Mouse (Mus musculus) kidney, postnatal 14 days (tissue): ENCODE results near the gene Cyba.

Experiments
- DNase-seq: peaks from one replicate; pipeline ENCODE4 v3.0.0; 2022; ENCODE audit warnings: mixed read lengths

Cyba gene

DNA sequence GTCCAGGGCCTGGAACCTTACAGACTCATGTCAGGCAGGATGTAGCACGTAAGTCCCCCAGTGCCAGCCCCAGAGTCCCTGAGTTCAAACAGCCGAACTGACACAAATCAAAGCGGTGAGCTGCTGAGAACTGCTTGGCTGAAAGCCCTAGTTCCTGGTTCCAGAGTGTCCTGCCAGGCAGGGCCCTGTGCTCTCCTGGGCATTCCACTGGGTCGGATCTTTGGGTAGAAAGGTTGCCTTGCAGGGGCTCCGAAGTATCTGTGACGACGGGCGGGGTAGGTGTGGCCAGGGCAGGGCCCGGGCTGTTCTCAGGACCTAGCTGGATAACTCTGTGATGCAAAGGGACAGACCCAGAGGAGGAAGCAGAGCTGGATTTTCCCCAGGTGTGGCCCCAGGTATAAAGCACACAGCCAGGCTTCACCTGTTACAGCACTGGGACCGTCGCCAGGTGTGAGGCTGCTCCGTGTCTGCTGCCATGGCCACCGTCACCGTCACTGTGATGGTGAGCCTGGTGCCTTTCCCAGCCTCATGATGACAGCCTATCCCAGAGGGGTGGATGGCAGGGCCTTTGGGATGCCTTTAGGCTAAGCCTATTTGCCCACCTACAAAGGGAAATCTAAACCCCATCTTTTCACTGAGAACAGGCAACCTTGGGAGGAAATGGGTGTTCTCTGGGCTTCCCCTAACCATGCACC lies 11.2 kb downstream of the Cyba start, which contains the start of gene Il17c:
TSS of gene Il17c (plus strand) at position 645 of the 695 bp plus-strand sequence.
- DNase-seq, result no peak

DNA sequence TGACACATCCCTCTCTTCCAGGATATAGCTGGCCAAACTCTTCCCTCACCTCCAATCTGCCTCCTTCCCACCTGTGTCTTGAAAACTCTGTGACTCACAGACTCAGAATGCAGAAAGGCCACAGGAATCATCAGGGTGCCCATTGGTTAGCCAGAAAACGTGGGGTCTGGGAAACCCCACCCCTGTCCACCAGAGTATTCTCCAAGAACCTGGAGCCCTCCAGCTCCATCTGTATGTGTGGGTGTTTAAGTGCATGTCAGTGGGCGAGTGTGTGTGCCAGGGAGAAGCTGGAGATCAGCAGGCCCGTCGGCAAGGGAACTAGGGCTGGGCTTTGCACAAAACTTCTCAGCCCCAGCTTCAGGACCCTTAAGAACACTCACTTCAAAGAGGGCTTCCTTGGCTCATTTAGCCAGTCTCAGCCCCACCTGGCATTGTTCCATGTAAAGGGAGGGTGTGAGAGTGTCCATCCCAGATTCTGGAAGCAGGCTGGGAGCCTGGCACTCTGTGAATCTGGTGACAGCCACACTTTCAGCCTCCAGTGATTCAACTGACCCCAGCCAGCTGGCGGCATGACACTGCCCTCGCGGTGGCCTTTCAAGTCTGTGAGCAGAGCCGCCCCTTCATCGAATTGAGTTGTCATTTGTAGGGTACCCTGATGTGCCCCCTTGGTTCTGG lies 12.7 kb downstream of the Cyba start:
- no peak for DNase-seq

DNA sequence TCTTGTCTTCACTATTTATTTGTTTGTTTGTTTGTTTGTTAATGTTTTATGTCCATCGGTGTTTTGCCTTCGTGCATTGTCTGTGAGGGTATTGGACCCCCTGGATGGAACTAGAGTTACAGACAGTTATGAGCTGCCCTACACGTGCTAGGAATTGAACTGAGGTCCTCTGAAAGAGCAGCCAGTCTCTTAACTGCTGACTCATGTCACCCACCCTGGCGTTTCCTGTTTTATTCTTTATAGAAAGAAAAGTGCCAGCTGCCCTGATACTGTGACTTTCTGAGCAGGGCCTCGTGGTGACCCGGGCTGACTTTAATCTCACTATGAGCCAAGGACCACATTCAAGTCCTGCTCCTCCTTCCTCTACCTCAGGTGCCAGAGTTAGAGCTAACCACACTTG lies 17.2 kb downstream of the Cyba start:
- no peak for DNase-seq

DNA sequence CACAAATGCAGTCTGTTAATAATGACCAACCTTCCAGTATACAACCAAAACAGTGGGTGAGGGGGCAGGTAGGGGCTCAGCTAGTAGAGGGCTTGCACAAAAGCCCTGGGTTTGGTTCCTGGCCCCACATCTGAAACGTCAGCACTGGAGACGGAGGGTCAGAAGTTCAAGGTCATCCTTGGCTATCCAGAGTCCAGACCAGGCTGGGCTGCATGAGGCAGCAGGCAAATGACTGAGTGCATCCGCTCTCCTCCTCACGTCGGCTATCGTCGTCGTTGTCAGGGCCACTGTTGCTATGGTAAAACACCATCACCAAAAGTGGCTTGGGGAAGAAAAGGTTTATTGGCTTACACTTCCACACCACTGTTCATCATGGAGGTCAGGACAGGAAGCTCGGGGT lies 18.4 kb downstream of the Cyba start:
- DNase-seq, result no peak

DNA sequence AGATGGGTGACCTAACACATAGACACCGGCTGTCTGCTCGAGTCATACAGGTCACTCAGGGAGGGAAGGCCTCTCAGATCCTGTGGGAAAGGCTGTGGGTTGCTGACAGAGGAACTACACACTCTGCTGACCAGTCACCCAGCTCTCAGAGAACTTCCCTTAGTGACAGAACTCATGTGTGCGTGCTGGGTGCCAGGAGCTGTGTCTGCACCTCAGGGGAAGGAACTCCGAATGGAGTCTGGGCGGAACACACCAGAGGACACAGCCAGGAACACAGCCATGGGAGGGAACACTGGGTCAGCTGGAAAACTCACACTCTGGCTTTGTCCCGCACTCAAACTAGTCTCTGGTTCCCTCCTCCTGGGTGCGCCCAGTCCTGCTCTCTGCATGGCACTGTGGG lies 25.1 kb downstream of the Cyba start:
- DNase-seq, result no peak

DNA sequence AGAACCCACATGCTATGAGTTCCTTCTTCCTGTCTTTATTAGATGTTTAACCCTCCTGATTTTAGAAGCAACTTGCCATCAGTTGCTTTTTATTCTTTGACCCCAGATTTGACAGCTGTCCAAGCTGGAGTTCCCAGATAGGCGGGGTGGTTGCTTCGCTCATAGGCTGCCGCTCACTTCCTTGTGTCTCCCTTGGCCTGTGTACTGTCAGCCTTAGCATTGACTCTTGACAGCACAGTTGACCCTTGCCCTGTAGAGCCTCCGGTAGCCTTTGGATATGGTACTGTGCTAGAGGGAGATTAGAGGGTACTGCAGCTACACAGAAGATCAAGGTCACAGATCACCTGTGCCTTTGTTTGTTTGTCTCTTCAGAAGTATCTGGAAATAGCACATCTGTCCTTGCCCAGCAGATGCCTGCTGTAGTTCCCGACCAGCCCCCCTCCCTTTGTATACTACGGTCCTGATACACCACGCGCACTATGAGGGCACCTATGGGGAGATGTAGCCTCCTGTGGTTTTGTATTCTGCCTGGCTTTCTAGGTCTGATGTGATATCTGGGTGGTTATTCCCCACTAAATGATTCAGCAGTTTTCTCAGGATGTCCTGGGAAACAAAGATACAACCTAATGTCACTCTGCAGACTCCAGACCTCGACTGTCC lies 27.5 kb downstream of the Cyba start:
- DNase-seq, result peak; percentile 61

DNA sequence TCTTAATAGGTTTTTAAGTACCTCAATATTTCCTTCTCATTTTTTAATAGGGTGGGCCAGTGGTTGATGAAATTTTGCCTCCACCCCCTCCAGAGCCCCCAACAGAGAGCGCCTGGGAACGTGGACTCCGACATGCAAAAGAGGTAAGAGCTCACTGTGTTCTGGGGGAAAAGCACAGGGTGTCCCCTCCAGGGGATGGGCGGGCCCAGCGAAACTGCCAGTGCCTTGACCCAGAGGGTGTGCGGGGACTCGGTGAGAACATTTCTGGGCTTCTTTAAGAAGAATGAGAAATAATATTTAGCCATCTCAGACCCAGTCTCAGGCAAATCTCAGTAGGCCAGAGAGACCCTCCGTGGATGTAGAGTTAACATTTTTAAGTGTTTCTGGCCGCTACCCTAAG lies 34.5 kb downstream of the Cyba start:
- DNase-seq, result no peak

DNA sequence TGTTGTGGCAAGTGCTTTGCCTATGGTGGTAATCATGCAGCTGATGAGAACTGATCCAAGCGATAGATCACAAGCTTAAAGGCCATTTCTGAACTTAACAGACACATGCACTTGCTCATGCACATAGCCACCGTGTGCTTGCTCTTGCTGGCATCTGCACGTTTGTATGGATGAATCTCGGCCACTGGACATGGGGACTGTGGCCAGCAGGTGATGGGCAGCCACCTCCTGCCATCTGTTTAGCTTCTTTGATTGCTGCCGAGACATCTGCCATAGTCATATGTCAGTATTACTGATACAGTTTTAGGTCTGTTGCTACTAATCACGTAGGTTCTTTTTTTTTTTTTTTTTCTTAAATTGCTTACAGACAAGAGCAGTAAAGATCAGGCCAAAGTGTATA lies 37.4 kb downstream of the Cyba start:
- DNase-seq, result no peak

DNA sequence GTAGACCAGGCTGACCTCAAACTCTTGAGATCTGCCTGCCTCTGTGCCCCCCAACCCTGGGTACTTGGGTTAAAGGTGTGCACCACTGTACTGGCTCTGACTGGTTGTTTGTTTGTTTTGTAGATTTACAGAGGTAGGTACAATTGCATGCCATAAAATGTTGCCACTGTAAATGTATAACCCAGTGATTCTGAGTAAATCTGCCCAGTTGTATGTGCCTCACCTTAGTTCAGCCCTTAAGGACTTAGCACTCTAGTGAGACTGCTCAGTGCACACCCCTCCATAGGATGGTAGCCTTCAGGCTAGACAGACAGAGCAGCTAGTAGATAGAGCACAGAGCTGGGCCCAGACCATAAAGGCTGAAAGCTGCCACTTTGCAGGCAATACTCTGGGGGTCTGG lies 39.0 kb downstream of the Cyba start:
- DNase-seq, result no peak

DNA sequence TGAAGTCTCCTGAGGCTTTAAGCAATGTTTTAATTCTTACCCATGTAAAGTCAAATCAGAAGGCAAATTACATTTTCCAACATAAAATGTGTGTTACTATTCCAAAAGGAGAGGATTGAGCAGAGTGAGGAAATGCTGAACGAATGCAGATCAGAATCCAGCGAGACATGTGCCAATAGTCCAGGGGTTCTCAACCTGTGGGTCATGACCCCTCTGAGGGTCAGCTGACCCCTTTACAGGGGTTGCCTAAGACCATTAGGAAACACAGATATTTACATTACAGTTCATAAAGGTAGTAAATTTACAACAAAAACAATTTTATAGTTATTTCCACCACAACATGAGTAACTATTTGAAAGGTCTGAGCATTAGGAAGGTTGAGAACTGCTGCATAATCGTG lies 42.0 kb downstream of the Cyba start:
- DNase-seq, result no peak

DNA sequence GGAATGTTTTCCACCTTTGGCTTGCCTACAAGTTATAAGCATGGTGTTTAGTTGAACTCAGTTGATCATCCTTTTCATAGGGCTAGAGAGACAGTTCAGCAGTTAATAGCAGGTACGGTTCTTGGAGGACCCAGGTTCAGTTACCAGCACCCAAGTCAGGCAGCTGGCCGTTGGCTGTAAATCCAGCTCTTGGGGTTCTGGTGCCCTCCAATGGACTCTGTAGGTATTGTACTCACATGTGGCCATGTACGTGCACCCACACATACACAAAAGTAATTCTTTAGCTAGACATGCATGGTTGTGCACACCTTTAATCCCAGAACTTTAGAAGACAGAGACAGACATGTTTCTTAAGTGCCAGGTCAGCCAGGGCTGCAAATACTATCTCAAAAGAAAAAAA lies 43.4 kb downstream of the Cyba start:
- no peak for DNase-seq

DNA sequence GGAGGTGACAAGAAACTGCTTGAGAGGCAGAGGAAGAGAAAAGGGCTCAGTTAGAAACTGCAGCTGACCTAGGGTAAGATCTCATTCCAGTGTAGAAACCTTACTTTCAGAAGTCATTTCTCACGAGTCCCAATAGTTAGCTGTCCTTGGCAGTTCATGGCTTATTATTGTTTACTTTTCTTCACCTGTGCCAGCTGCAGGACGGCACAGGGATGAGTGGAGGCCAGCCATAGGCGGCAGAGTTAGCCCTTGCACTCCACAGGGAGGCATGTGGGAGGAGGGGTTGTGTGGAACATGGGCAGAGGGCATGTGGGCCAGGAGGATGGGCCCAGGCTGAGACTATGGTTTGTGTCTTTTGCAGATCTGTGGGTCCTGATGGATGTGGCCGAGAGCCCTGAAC lies 49.7 kb downstream of the Cyba start:
- no peak for DNase-seq

DNA sequence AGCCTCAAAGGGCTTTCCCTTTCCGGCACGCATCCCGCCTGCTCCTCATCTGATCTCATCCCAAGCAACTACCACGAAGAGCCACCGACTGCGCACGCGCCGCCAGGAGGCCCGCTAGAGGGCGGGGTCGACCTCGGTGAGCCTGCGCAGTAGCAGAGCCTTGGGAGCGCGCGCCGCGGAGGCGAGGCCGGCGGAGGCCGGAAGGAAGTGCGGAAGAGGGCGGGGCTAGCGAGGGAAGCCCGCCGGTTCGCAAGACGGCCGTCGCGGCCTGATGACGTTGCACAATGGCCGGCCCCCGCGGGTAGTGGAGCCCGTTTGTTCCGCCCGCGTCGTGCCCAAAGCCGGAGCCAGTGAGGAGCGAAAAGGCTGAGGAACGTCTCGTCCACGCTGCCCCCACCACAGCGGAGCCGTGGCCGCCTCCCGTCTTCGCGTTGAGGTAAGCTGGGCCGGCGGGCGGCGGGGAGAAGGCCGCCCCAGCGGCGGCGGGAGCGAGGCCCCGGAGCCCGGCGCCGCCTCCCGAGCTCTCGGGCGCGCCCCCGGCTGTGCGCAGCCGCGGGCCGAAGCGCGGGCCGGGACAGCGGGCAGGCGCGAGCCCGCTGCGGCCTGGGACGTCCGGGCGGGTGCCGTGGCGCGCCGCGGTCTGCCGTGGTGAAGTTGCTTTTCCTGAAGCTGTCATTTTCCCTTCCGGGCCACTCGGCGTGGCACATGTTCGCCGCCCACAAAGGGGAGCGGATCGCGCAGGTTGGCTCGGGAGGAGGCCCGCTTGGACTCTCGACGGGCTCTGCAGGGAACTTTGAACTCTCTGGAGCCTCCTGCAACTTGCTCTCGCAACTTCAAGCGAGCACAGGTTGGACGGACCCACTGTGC lies 56.1 kb downstream of the Cyba start, which contains the start of gene Zc3h18:
TSS of gene Zc3h18 (plus strand) at position 245 of the 867 bp plus-strand sequence.
- peak; percentile 100 for DNase-seq

DNA sequence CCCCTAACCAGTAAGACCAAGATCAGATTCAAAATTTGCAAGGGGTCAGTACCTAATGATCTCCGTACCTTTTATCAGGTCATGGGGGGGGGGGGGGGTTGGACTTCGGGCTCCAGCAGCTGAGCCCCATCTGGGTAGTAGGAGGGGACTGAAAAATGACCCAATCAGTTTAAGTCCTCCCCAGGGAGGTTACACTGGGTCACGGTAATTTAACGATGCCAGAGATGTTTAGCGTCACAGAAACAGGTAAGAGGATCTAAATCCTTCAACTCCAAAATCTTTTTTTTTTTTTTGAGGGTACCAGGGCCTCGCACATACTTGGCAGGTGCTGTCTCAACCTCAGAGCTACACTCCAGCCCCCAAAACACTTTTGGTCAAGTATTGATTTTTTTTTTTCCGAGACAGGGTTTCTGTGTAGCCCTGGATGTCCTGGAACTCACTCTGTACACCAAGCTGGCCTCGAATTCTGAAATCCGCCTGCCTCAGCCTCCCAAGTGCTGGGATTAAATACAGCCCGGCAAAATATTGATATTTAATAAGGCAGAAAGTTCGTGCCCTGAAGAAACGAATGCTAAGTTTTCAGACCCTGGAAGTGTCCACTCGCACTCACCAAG lies 56.9 kb downstream of the Cyba start:
- no peak for DNase-seq

DNA sequence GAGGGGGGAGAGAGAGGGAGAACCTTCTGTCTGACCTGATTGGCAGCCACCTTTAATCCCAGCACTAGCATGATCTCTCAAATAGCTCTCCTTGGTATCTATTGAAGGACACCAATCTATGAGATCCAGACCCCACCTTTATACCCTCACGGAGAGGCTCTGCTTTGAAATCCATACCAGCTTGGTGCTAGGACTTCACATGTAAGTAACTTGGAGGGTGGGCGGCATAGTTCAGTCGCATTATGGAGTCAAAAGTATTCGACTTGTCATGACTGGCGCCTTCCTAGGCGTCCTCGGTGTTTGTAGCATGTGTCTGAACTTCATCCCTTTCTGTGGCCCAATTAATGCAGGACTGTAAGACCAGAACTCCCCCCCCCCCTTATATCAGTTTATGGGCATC lies 57.4 kb downstream of the Cyba start:
- no peak for DNase-seq
